Mouse (Mus musculus) limb, embryonic 14.5 days (tissue): ENCODE measurements around the gene Atxn7l3. TPM values are rescaled to one million over a fixed set of nuclear protein-coding genes. Genes with fewer than 3 reads are reported as not detected.

Experiments used
- ATAC-seq: fragments of 200-750 bp; cut with Nextera tagmentation; 2 replicates; pipeline ENCODE4 v1.8.0; 2017; ENCODE audit warnings: low read depth, moderate number of reproducible peaks, moderate TSS enrichment; ENCODE audit not compliant: low FRiP score
- DNase-seq: peaks from one replicate; pipeline ENCODE4 v3.0.0-alpha.2; 2015; ENCODE audit warnings: low spot score
- H3K27ac ChIP-seq: fragments of 300-500 bp; sonication (generic); replicated peaks from 2 replicates; pipeline ENCODE4 v1.5.1; 2014; ENCODE audit warnings: low read depth, mild to moderate bottlenecking, low read length, moderate library complexity, mixed read lengths
- H3K27me3 ChIP-seq: fragments of 300-500 bp; sonication (generic); 2 replicates; pipeline ENCODE4 v1.6.1; 2014; ENCODE audit warnings: low read length, mixed read lengths; ENCODE audit not compliant: control insufficient read depth, insufficient read depth
- H3K36me3 ChIP-seq: fragments of 300-500 bp; sonication (generic); 2 replicates; pipeline ENCODE4 v1.6.1; 2014; ENCODE audit warnings: mild to moderate bottlenecking, low read length, moderate library complexity, mixed read lengths; ENCODE audit not compliant: control insufficient read depth, insufficient read depth
- H3K4me1 ChIP-seq: fragments of 300-500 bp; sonication (generic); 2 replicates; pipeline ENCODE4 v1.6.1; 2014; ENCODE audit warnings: antibody characterized with exemption, low read length, mixed read lengths; ENCODE audit not compliant: control insufficient read depth, insufficient read depth
- H3K4me2 ChIP-seq: fragments of 300-500 bp; sonication (generic); replicated peaks from 2 replicates; pipeline ENCODE4 v1.6.1; 2014; ENCODE audit warnings: low read depth, mild to moderate bottlenecking, low read length, moderate library complexity; ENCODE audit not compliant: severe bottlenecking
- H3K4me3 ChIP-seq: fragments of 300-500 bp; sonication (generic); replicated peaks from 2 replicates; pipeline ENCODE4 v1.5.1; 2014; ENCODE audit warnings: low read length
- H3K9ac ChIP-seq: fragments of 300-500 bp; sonication (generic); 2 replicates; pipeline ENCODE4 v1.6.1; 2014; ENCODE audit warnings: mild to moderate bottlenecking, low read depth, low read length, moderate library complexity; ENCODE audit not compliant: severe bottlenecking
- H3K9me3 ChIP-seq: fragments of 300-500 bp; sonication (generic); 2 replicates; pipeline ENCODE4 v1.6.1; 2016; ENCODE audit warnings: low read length; ENCODE audit not compliant: control insufficient read depth
- POLR2A ChIP-seq: fragments of 200-500 bp; IDR thresholded peaks from 2 replicates; pipeline ENCODE4 v1.8.0; 2012; ENCODE audit warnings: inconsistent platforms, mild to moderate bottlenecking, moderate library complexity, borderline replicate concordance; ENCODE audit not compliant: insufficient read depth, insufficient read length; ENCODE audit errors: extremely low read depth
- WGBS: fragments of 180-500 bp; shearing (Covaris S2); extraction: QIAGEN DNeasy Blood & Tissue Kit; methylation state at CpG from one replicate; pipeline ENCODE4 v1.1.7; 2014; 5-methylcytosine and 5-hydroxymethylcytosine counted together
- polyA plus RNA-seq, 2 experiments: library from polyadenylated mRNA; depleted of rRNA in 1 of 2; stranded (reverse) in 1 of 2; unstranded in 1 of 2; fragments of >200 nt; fragmentation: Nextera tagmentation in 1 of 2; extraction: Ambion mirVana in 1 of 2; gene quantifications; 2 replicates each; pipeline versions ENCODE4 v1.2.1 to v1.2.3; 2012 to 2014

Atxn7l3 gene
- polyA plus RNA-seq, 2 experiments, result 21.0 to 72.1 TPM

GRCm38 (mm10) chr11:102245581-102246272 is 50.7 kb downstream of the Atxn7l3 start:
- Histone ChIP-seq H3K4me3 (peak overlapping the region; percentile 34), H3K9me3 (no peaks in the 10 kb centered on the region), H3K4me1 (peaks cover 19% of the 10 kb centered on the region; the same call in 1 of the 2 replicates), H3K9ac (peak overlapping the region; percentile 50), H3K27me3 (no peaks in the 10 kb centered on the region), H3K36me3 (no peaks in the 10 kb centered on the region), H3K4me2 (peak overlapping the region; percentile 84), H3K27ac (peak overlapping the region; percentile 65)
- no peak for TF ChIP-seq POLR2A
- 42% methylated on average over 14 of the region's 14 CpGs for WGBS
- peak; percentile 51 for DNase-seq
- peak; percentile 27; the same call in 1 of the 2 replicates for ATAC-seq

GRCm38 (mm10) chr11:102244926-102245449 is 51.4 kb downstream of the Atxn7l3 start:
- DNase-seq (peak; percentile 88), ATAC-seq (peak; percentile 83)
- Histone ChIP-seq H3K27ac (peak overlapping the region; percentile 65), H3K9ac (peak overlapping the region; percentile 50), H3K4me1 (peaks cover 19% of the 10 kb centered on the region; the same call in 1 of the 2 replicates), H3K9me3 (no peaks in the 10 kb centered on the region), H3K27me3 (no peaks in the 10 kb centered on the region), H3K4me2 (peak overlapping the region; percentile 84), H3K36me3 (no peaks in the 10 kb centered on the region), H3K4me3 (peak overlapping the region; percentile 34)
- under 1% methylated on average over 32 of the region's 32 CpGs for WGBS
- no peak for TF ChIP-seq POLR2A

- no peak for DNase-seq
- TF ChIP-seq POLR2A, result no peak
- no peak for ATAC-seq
These were observed 54.6 kb downstream of the Atxn7l3 start for GRCm38 (mm10) chr11:102241874-102242273.

GRCm38 (mm10) chr11:102241246-102241645 is 55.2 kb downstream of the Atxn7l3 start:
- Histone ChIP-seq H3K4me1 (peaks cover 13% of the 10 kb centered on the region; the same call in 1 of the 2 replicates), H3K9ac (no peak overlapping the region), H3K36me3 (no peaks in the 10 kb centered on the region), H3K27ac (no peak overlapping the region), H3K4me3 (no peak overlapping the region), H3K9me3 (no peaks in the 10 kb centered on the region), H3K4me2 (no peak overlapping the region), H3K27me3 (no peaks in the 10 kb centered on the region)
- DNase-seq (no peak), ATAC-seq (no peak)
- no peak for TF ChIP-seq POLR2A
- WGBS, result 76% methylated on average over 5 of the region's 5 CpGs

More at GRCm38 (mm10) chr11:102241874-102242273, 54.6 kb downstream of the Atxn7l3 start:
- Histone ChIP-seq H3K9ac (no peak overlapping the region), H3K9me3 (no peaks in the 10 kb centered on the region), H3K27me3 (no peaks in the 10 kb centered on the region), H3K4me3 (no peak overlapping the region), H3K4me2 (no peak overlapping the region), H3K27ac (no peak overlapping the region), H3K4me1 (peaks cover 13% of the 10 kb centered on the region; the same call in 1 of the 2 replicates), H3K36me3 (no peaks in the 10 kb centered on the region)
- WGBS, result 63% methylated on average over 5 of the region's 5 CpGs

GRCm38 (mm10) chr11:102240636-102241035 is 55.8 kb downstream of the Atxn7l3 start:
- Histone ChIP-seq H3K9me3 (no peaks in the 10 kb centered on the region), H3K4me1 (peaks cover 10% of the 10 kb centered on the region; the same call in 1 of the 2 replicates), H3K27ac (no peak overlapping the region), H3K4me2 (no peak overlapping the region), H3K4me3 (no peak overlapping the region), H3K9ac (no peak overlapping the region), H3K36me3 (no peaks in the 10 kb centered on the region), H3K27me3 (no peaks in the 10 kb centered on the region)
- WGBS, result 92% methylated on average over 6 of the region's 6 CpGs
- DNase-seq, result no peak
- no peak for TF ChIP-seq POLR2A
- ATAC-seq, result no peak

Other genes starting within 250 kb of the Atxn7l3 start
- gene Mpp2, start 208.1 kb downstream of the Atxn7l3 start, polyA plus RNA-seq (2012; rRNA removed), result 20.5 and 26.7 TPM in 2 replicates
- 6.6 and 10.2 TPM in 2 replicates for gene Mpp2, start 208.1 kb downstream of the Atxn7l3 start, polyA plus RNA-seq (2014; fragmentation: Nextera tagmentation; extraction: Ambion mirVana)
- not detected in 2 replicates for gene Ppy, start 195.3 kb downstream of the Atxn7l3 start, polyA plus RNA-seq (2012; rRNA removed)
- gene Ppy, start 195.3 kb downstream of the Atxn7l3 start, polyA plus RNA-seq (2014; fragmentation: Nextera tagmentation; extraction: Ambion mirVana), result not detected in 2 replicates
- gene Pyy, start 188.8 kb downstream of the Atxn7l3 start, polyA plus RNA-seq (2012; rRNA removed), result not detected in 2 replicates
- gene Pyy, start 188.8 kb downstream of the Atxn7l3 start, polyA plus RNA-seq (2014; fragmentation: Nextera tagmentation; extraction: Ambion mirVana), result not detected in 2 replicates
- 0.06 and 0.09 TPM in 2 replicates for gene Nags, start 151.1 kb downstream of the Atxn7l3 start, polyA plus RNA-seq (2012; rRNA removed)
- gene Nags, start 151.1 kb downstream of the Atxn7l3 start, polyA plus RNA-seq (2014; fragmentation: Nextera tagmentation; extraction: Ambion mirVana), result not detected in 2 replicates
- 37.1 and 47.9 TPM in 2 replicates for gene Tmem101, start 140.2 kb downstream of the Atxn7l3 start, polyA plus RNA-seq (2012; rRNA removed)
- 29.7 and 34.5 TPM in 2 replicates for gene Tmem101, start 140.2 kb downstream of the Atxn7l3 start, polyA plus RNA-seq (2014; fragmentation: Nextera tagmentation; extraction: Ambion mirVana)
- gene Lsm12, start 111.3 kb downstream of the Atxn7l3 start, polyA plus RNA-seq (2012; rRNA removed), result 38.5 and 40.0 TPM in 2 replicates
- 83.8 and 86.0 TPM in 2 replicates for gene Lsm12, start 111.3 kb downstream of the Atxn7l3 start, polyA plus RNA-seq (2014; fragmentation: Nextera tagmentation; extraction: Ambion mirVana)
- gene G6pc3, start 107.0 kb downstream of the Atxn7l3 start, polyA plus RNA-seq (2012; rRNA removed), result 42.7 and 60.4 TPM in 2 replicates
- 27.6 and 33.7 TPM in 2 replicates for gene G6pc3, start 107.0 kb downstream of the Atxn7l3 start, polyA plus RNA-seq (2014; fragmentation: Nextera tagmentation; extraction: Ambion mirVana)
- gene Hdac5, start 66.5 kb downstream of the Atxn7l3 start, polyA plus RNA-seq (2012; rRNA removed), result 86.2 and 149 TPM in 2 replicates
- 46.7 and 57.4 TPM in 2 replicates for gene Hdac5, start 66.5 kb downstream of the Atxn7l3 start, polyA plus RNA-seq (2014; fragmentation: Nextera tagmentation; extraction: Ambion mirVana)
- gene BC030867, start 47.7 kb downstream of the Atxn7l3 start, polyA plus RNA-seq (2012; rRNA removed), result 14.2 and 15.4 TPM in 2 replicates
- gene BC030867, start 47.7 kb downstream of the Atxn7l3 start, polyA plus RNA-seq (2014; fragmentation: Nextera tagmentation; extraction: Ambion mirVana), result 11.8 and 11.9 TPM in 2 replicates
- gene Asb16, start 27.9 kb downstream of the Atxn7l3 start, polyA plus RNA-seq (2012; rRNA removed), result 2.2 and 2.8 TPM in 2 replicates
- gene Asb16, start 27.9 kb downstream of the Atxn7l3 start, polyA plus RNA-seq (2014; fragmentation: Nextera tagmentation; extraction: Ambion mirVana), result 0.25 and 0.48 TPM in 2 replicates
- gene Tmub2, start 11.7 kb downstream of the Atxn7l3 start, polyA plus RNA-seq (2012; rRNA removed), result 59.9 and 68.6 TPM in 2 replicates
- 52.6 and 53.5 TPM in 2 replicates for gene Tmub2, start 11.7 kb downstream of the Atxn7l3 start, polyA plus RNA-seq (2014; fragmentation: Nextera tagmentation; extraction: Ambion mirVana)
- gene Ubtf, start 23.1 kb upstream of the Atxn7l3 start, polyA plus RNA-seq (2012; rRNA removed), result 61.0 and 81.3 TPM in 2 replicates
- gene Ubtf, start 23.1 kb upstream of the Atxn7l3 start, polyA plus RNA-seq (2014; fragmentation: Nextera tagmentation; extraction: Ambion mirVana), result 79.7 and 89.4 TPM in 2 replicates
- gene Slc4a1, start 69.6 kb upstream of the Atxn7l3 start, polyA plus RNA-seq (2012; rRNA removed), result 3.5 and 4.3 TPM in 2 replicates
- gene Slc4a1, start 69.6 kb upstream of the Atxn7l3 start, polyA plus RNA-seq (2014; fragmentation: Nextera tagmentation; extraction: Ambion mirVana), result 2.8 and 6.6 TPM in 2 replicates
- gene Rundc3a, start 96.8 kb upstream of the Atxn7l3 start, polyA plus RNA-seq (2012; rRNA removed), result 2.9 and 3.2 TPM in 2 replicates
- gene Rundc3a, start 96.8 kb upstream of the Atxn7l3 start, polyA plus RNA-seq (2014; fragmentation: Nextera tagmentation; extraction: Ambion mirVana), result 1.0 and 1.1 TPM in 2 replicates
- gene Slc25a39, start 111.3 kb upstream of the Atxn7l3 start, polyA plus RNA-seq (2012; rRNA removed), result 120 and 181 TPM in 2 replicates
- gene Slc25a39, start 111.3 kb upstream of the Atxn7l3 start, polyA plus RNA-seq (2014; fragmentation: Nextera tagmentation; extraction: Ambion mirVana), result 179 and 195 TPM in 2 replicates
- gene Grn, start 133.7 kb upstream of the Atxn7l3 start, polyA plus RNA-seq (2012; rRNA removed), result 120 and 135 TPM in 2 replicates
- 118 and 133 TPM in 2 replicates for gene Grn, start 133.7 kb upstream of the Atxn7l3 start, polyA plus RNA-seq (2014; fragmentation: Nextera tagmentation; extraction: Ambion mirVana)
- gene Fam171a2, start 151.1 kb upstream of the Atxn7l3 start, polyA plus RNA-seq (2012; rRNA removed), result 56.8 and 85.1 TPM in 2 replicates
- gene Fam171a2, start 151.1 kb upstream of the Atxn7l3 start, polyA plus RNA-seq (2014; fragmentation: Nextera tagmentation; extraction: Ambion mirVana), result 8.9 and 10.0 TPM in 2 replicates
- 7.0 and 7.3 TPM in 2 replicates for gene Itga2b, start 173.5 kb upstream of the Atxn7l3 start, polyA plus RNA-seq (2012; rRNA removed)
- gene Itga2b, start 173.5 kb upstream of the Atxn7l3 start, polyA plus RNA-seq (2014; fragmentation: Nextera tagmentation; extraction: Ambion mirVana), result 3.5 and 5.0 TPM in 2 replicates